ENCODE assay signal across 11 mouse cellular contexts in the genomic region with DNA sequence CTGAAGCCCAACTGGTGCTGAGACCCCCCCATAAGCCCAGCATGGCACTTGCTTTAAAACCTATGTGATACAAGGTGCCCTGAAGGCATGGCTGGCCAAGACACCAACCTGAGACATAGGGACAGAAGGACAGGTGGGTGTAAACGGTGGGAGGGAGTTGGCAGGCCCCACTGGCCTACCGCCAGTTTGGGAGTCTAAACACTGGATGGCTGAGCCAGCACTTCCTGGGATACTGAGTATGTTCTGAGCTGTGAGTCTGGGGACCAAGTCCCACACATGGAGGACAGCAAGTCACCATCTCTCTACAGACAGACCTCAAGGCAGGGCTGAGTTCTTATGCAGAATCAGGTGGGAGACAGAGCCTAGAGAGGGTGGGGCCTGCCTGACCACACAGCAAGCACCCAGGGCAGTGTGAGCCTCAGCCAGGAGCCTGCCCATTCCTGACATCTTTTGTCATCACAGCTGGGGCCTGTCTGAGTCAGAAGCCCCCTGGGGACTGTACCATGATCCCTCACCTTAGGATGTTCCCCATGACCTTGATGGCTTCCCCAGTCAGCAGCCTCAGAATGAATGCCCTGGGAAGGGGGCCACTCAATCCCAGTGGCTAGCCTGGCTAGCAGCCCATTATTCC. TPM values are rescaled to one million over a fixed set of nuclear protein-coding genes. Genes with fewer than 3 reads are reported as not detected.
A peak's percentile ranks its signal among the peaks of the same experiment; 100 is the strongest.
DNase-seq lines count a peak whose midpoint lies in the region; ATAC-seq lines count a peak whose summit lies in the region.
"Had no signal": no experiment of that assay in that cellular context is flagged by ENCODE, and none has a peak within 500 bp of the region (broad histone marks: within the 10 kb centered on the region; RNA-seq: fewer than 3 reads in every experiment).

No protein-coding gene starts in this region.

- H3K9ac ChIP-seq in kidney, embryonic 15.5 days = no peak overlapping the region
- H3K9ac ChIP-seq in hindbrain, embryonic 14.5 days = no peak overlapping the region
- H3K9ac ChIP-seq in neural tube, embryonic 15.5 days (replicated peaks) = no peak overlapping the region

- peaks cover 19% of the 10 kb centered on the region for H3K27me3 ChIP-seq in kidney, embryonic 15.5 days
- no peaks in the 10 kb centered on the region for H3K27me3 ChIP-seq in hindbrain, embryonic 14.5 days (ENCODE audit: control insufficient read depth, insufficient read depth, low read length)
- H3K27me3 ChIP-seq in neural tube, embryonic 15.5 days (replicated peaks) = no peaks in the 10 kb centered on the region

- intact Hi-C loops in heart, postnatal 36 days (cut with DNase I) = no loop called here

- no peak overlapping the region for H3K4me2 ChIP-seq in kidney, embryonic 15.5 days
- H3K4me2 ChIP-seq in hindbrain, embryonic 14.5 days (replicated peaks) = no peak overlapping the region
- no peak overlapping the region for H3K4me2 ChIP-seq in neural tube, embryonic 15.5 days

- no peaks in the 10 kb centered on the region for H3K9me3 ChIP-seq in kidney, embryonic 15.5 days (replicated peaks)
- no peaks in the 10 kb centered on the region for H3K9me3 ChIP-seq in hindbrain, embryonic 14.5 days (ENCODE audit: control insufficient read depth, low read length)
- H3K9me3 ChIP-seq in neural tube, embryonic 15.5 days (replicated peaks) = no peaks in the 10 kb centered on the region

- peaks cover 28% of the 10 kb centered on the region for H3K4me1 ChIP-seq in kidney, embryonic 15.5 days
- H3K4me1 ChIP-seq in hindbrain, embryonic 14.5 days (replicated peaks; ENCODE audit: control insufficient read depth, insufficient read depth, low read length) = peaks cover 6% of the 10 kb centered on the region; the same call in 1 of the 2 replicates
- H3K4me1 ChIP-seq in neural tube, embryonic 15.5 days = peaks cover 41% of the 10 kb centered on the region

- H3K4me3 ChIP-seq in kidney, embryonic 15.5 days (replicated peaks) = no peak overlapping the region
- H3K4me3 ChIP-seq in hindbrain, embryonic 14.5 days (replicated peaks; ENCODE audit: low read length) = no peak overlapping the region
- H3K4me3 ChIP-seq in neural tube, embryonic 15.5 days (replicated peaks) = no peak overlapping the region

- no peak for ATAC-seq in kidney, embryonic 15.5 days (replicated peaks; ENCODE audit: low FRiP score)
- no peak for ATAC-seq in hindbrain, embryonic 14.5 days (ENCODE audit: low FRiP score)
- peak; percentile 33; the same call in 1 of the 2 replicates for ATAC-seq in neural tube, embryonic 15.5 days (ENCODE audit: low FRiP score)

- H3K27ac ChIP-seq in kidney, embryonic 15.5 days = no peak overlapping the region
- H3K27ac ChIP-seq in hindbrain, embryonic 14.5 days = peak overlapping the region; percentile 41; the same call in 1 of the 2 replicates
- peak overlapping the region; percentile 58; the same call in 1 of the 2 replicates for H3K27ac ChIP-seq in neural tube, embryonic 15.5 days (replicated peaks)

- peak; percentile 62 for DNase-seq in kidney, adult 18-20 months
- DNase-seq in right cerebral cortex, postnatal 10 days (ENCODE audit: low spot score in 2 of 2) = peak; percentile 53 to 55
- DNase-seq in right cerebral cortex, postnatal 25 days = no peak
- DNase-seq in hindbrain, embryonic 14.5 days (ENCODE audit: low spot score) = no peak
- no peak for DNase-seq in heart, adult 11 months
- DNase-seq in heart, postnatal 36 days = no peak
- DNase-seq: embryo, embryonic 11 days; thymus, adult 18-20 months had no signal

- no peaks in the 10 kb centered on the region for H3K36me3 ChIP-seq in kidney, embryonic 15.5 days
- no peaks in the 10 kb centered on the region for H3K36me3 ChIP-seq in hindbrain, embryonic 14.5 days (replicated peaks; ENCODE audit: control insufficient read depth, insufficient read depth)
- H3K36me3 ChIP-seq in neural tube, embryonic 15.5 days = no peaks in the 10 kb centered on the region

- WGBS in kidney, embryonic 15.5 days = 51% methylated on average over 2 of the region's 2 CpGs
- 57% methylated on average over 2 of the region's 2 CpGs for whole genome bisulfite sequencing in hindbrain, embryonic 14.5 days
- 56% methylated on average over 2 of the region's 2 CpGs for WGBS in neural tube, embryonic 15.5 days

RNA-seq across cellular contexts. Expression of a gene that starts 13.0 kb away (rescaled TPM):
- 16.3 and 16.8 TPM in 2 replicates for polyA plus RNA-seq in kidney, embryonic 15.5 days (2015; fragmentation: Nextera tagmentation; extraction: Ambion mirVana)
- 28.1 and 30.8 TPM in 2 replicates for polyA plus RNA-seq in hindbrain, embryonic 14.5 days (2014; fragmentation: Nextera tagmentation; extraction: Ambion mirVana)
- polyA plus RNA-seq in neural tube, embryonic 15.5 days (2015; fragmentation: Nextera tagmentation; extraction: Ambion mirVana) = 16.6 and 20.2 TPM in 2 replicates
- total RNA-seq in heart, postnatal 36 days (2021) = under 1 TPM; 0.11 to 0.25 TPM
- total RNA-seq: hematopoietic stem cell, adult 5-6 weeks had no signal

Comparison
In these comparisons a context has a peak if more than half of its experiments do, and no peak if none do; other contexts are left out.
1. DNase-seq: peak in kidney, adult 18-20 months (single experiment) and right cerebral cortex, postnatal 10 days (2 of 2); none in right cerebral cortex, postnatal 25 days (single experiment), hindbrain, embryonic 14.5 days (single experiment), heart, adult 11 months (single experiment) and heart, postnatal 36 days (0 of 2).